Mouse (Mus musculus) embryonic facial prominence, embryonic 12.5 days (tissue): Measurements from ENCODE around the gene Riox2. TPM values are rescaled to one million over a fixed set of nuclear protein-coding genes. Genes with fewer than 3 reads are reported as not detected.
"Not testable (repeated sequence)": the region's sequence is repeated elsewhere in the genome, so short reads cannot be mapped to it uniquely, and the experiment has no call there.

Experiments used
- ATAC-seq: fragments of 200-750 bp; cut with Nextera tagmentation; 2 replicates; pipeline ENCODE4 v1.8.0; 2017; ENCODE audit not compliant: insufficient number of reproducible peaks, insufficient read depth, low FRiP score, low TSS enrichment
- H3K27ac ChIP-seq: fragments of 300-500 bp; sonication (generic); 2 replicates; pipeline ENCODE4 v1.5.1; 2016; ENCODE audit warnings: mild to moderate bottlenecking
- H3K27me3 ChIP-seq: fragments of 300-500 bp; sonication (generic); 2 replicates; pipeline ENCODE4 v1.6.1; 2016; ENCODE audit warnings: mild to moderate bottlenecking, moderate library complexity
- H3K36me3 ChIP-seq: fragments of 300-500 bp; sonication (generic); 2 replicates; pipeline ENCODE4 v1.6.1; 2016; ENCODE audit warnings: mild to moderate bottlenecking
- H3K4me1 ChIP-seq: fragments of 300-500 bp; sonication (generic); 2 replicates; pipeline ENCODE4 v1.6.1; 2016
- H3K4me2 ChIP-seq: fragments of 300-500 bp; sonication (generic); replicated peaks from 2 replicates; pipeline ENCODE4 v1.6.1; 2016; ENCODE audit warnings: mild to moderate bottlenecking, moderate library complexity
- H3K4me3 ChIP-seq: fragments of 300-500 bp; sonication (generic); 2 replicates; pipeline ENCODE4 v1.5.1; 2016; ENCODE audit warnings: mild to moderate bottlenecking
- H3K9ac ChIP-seq: fragments of 300-500 bp; sonication (generic); 2 replicates; pipeline ENCODE4 v1.6.1; 2016; ENCODE audit warnings: mild to moderate bottlenecking, moderate library complexity
- H3K9me3 ChIP-seq: fragments of 300-500 bp; sonication (generic); 2 replicates; pipeline ENCODE4 v1.6.1; 2016; ENCODE audit warnings: mild to moderate bottlenecking, moderate library complexity
- WGBS: fragments of 180-500 bp; shearing (Covaris S2); methylation state at CpG from one replicate; pipeline ENCODE4 v1.1.7; 2016; 5-methylcytosine and 5-hydroxymethylcytosine counted together
- polyA plus RNA-seq: library from polyadenylated mRNA; unstranded; fragments of >200 nt; fragmentation: Nextera tagmentation; extraction: Ambion mirVana; gene quantifications from 2 replicates; pipeline ENCODE4 v1.2.1, GENCODE M21; 2016

Riox2 gene
- polyA plus RNA-seq = 33.4 and 35.8 TPM in 2 replicates

DNA sequence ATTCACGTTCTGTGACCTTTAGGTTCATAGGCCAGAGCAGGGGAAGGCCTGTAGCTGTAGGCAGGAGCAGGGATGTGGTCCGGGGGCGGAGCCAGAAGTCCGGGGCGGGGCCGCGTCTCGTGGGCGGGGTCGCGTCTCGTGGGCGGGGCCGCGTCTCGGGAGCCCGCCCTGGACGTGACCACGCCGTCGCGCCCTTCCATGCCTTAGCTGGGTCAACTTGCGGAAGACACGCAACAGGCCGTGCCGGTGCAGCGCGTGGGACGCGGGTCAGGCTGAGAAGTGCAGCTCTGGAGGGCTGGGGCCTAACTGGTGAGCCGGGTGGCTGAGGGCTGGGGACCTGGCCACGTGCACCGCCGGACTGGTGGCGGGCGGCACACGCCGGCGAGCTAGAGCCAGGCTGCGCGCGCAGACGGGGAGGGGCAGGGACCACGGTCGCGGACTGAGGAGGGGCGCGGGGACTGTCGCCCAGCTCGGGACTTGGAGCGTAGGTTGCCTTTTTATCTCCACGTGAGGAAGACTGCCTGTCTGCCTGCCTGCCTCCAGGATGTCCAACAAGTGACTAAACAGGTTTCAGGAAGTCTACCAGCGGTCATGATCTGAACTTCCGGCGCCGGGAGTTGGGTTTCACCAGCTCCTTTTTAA is at the start of gene Riox2:
Gene Riox2 (plus strand): TSS at position 139 of the 642 bp plus-strand sequence.
- peak; percentile 93 for ATAC-seq
- no peak within 1 kb of the TSS for H3K27ac ChIP-seq
- no peaks in the 10 kb centered on the region for H3K27me3 ChIP-seq
- H3K9ac ChIP-seq = peak within 1 kb of the TSS; percentile 49
- peak within 1 kb of the TSS; percentile 52 for H3K4me2 ChIP-seq
- no peaks in the 10 kb centered on the region for H3K9me3 ChIP-seq
- peaks cover 6% of the 10 kb centered on the region; the same call in 1 of the 2 replicates for H3K4me1 ChIP-seq
- 0 out of 2 replicates have a peak, but pooled peaks cover 3% of the 10 kb centered on the region for H3K36me3 ChIP-seq
- peak within 1 kb of the TSS; percentile 55 for H3K4me3 ChIP-seq
- 2% methylated on average over 56 of the region's 56 CpGs for WGBS

DNA sequence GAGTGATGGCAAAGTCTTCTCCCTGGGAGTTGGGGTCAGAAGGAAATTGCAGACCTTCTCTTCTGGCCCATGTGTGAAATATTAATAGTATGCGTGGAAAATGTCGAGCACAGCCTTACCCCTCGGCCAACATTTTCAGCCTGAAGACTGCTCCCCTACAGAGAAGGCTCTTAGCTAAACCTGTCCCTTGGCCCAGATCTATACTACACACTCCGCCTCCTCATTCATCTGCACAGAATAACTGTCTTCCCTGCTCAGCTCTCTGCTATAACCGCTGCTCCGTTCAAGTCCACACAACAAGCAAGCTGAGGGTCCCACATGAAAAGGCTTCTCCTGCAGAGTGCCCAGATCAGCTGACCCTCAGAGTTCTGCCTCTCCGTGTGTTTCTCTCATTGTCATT is 43.6 kb upstream of the Riox2 start:
- 66% methylated on average over 7 of the region's 7 CpGs for WGBS
- 0 out of 2 replicates have a peak overlapping the region, but pooled peaks have one; percentile 17 for H3K27ac ChIP-seq
- no peak overlapping the region for H3K4me2 ChIP-seq
- H3K36me3 ChIP-seq = no peaks in the 10 kb centered on the region
- no peak for ATAC-seq
- no peak overlapping the region for H3K9ac ChIP-seq
- no peaks in the 10 kb centered on the region for H3K9me3 ChIP-seq
- no peaks in the 10 kb centered on the region for H3K27me3 ChIP-seq
- H3K4me1 ChIP-seq = no peaks in the 10 kb centered on the region
- H3K4me3 ChIP-seq = no peak overlapping the region

DNA sequence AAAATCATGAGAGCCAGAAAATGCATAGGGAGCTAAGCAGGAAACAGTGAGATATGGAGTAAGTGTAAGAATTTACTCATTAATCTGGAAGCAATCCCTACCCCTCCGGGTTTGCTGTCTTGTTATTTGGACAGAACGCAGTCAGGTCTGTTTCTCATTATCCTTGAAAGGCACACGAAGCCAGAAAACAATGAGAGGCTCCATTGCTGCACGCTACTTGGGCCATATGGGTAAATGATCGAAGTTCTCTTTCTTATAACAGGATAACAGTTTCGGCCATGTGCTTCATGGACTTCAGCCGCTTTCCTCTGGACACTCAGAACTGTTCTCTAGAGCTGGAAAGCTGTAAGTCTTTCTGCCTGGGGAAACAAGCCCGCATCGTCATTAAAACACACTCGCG is 38.4 kb upstream of the Riox2 start:
- no peaks in the 10 kb centered on the region for H3K9me3 ChIP-seq
- WGBS = 37% methylated on average over 11 of the region's 11 CpGs
- H3K4me2 ChIP-seq = peak overlapping the region; percentile 19; the same call in 1 of the 2 replicates
- H3K27ac ChIP-seq = no peak overlapping the region
- no peak overlapping the region for H3K4me3 ChIP-seq
- ATAC-seq = no peak
- H3K36me3 ChIP-seq = no peaks in the 10 kb centered on the region
- no peaks in the 10 kb centered on the region for H3K27me3 ChIP-seq
- no peak overlapping the region for H3K9ac ChIP-seq
- H3K4me1 ChIP-seq = no peaks in the 10 kb centered on the region

DNA sequence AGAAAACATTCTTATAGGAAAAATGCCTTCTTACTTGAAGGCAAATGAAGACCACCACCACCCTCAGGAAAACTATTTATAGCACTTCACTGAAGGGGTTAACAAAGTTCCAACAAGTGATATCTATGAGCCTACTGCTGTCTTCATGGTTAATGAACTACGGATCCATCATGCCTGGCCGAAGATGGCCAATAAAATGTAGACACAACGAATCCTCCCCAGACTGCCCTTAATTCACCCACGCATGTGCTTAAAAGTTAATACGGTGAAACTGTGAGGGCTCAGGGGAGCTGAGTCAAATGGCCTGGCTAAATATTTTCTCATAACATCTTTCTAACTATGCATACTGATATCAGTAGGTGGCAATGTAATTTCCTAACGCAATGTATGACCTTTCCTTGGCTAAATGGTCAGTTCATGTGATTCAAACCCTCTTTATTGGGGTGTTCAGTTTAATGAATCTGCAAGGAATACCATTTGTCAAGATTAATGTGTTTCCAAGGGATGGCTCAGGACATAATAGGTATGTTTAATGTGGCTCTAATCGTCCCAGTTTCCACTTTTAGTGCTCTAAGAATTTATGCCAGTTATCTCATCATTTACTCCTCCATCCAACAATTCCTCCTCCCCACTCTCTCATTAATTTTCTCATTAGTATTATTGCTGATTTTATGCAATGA is 26.6 kb upstream of the Riox2 start:
- H3K4me3 ChIP-seq = no peak overlapping the region
- H3K9me3 ChIP-seq = no peaks in the 10 kb centered on the region
- WGBS = 87% methylated on average over 7 of the region's 7 CpGs
- H3K27me3 ChIP-seq = no peaks in the 10 kb centered on the region
- no peaks in the 10 kb centered on the region for H3K36me3 ChIP-seq
- no peak overlapping the region for H3K27ac ChIP-seq
- no peak overlapping the region for H3K9ac ChIP-seq
- H3K4me1 ChIP-seq = no peaks in the 10 kb centered on the region
- ATAC-seq = no peak
- H3K4me2 ChIP-seq = no peak overlapping the region

DNA sequence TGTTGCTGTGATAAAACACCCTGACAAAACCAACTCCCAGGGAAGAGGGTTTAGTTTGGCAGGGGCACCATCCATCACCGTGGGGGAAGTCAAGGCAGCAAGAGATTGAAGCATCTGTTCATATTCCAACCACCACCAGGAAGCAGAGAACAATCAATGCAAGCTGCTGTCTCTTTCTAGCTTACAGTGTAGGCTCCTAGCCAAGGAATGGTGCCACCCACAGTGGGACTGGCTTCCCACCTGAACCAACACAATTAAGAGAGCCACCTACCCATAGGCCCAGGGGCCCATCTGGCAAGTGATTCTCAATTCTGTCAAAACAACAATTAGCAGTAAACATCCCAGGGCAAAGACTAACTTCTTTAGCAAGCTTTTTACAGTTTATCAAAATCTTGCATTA is 23.4 kb upstream of the Riox2 start:
- no peak overlapping the region for H3K4me3 ChIP-seq
- no peak overlapping the region for H3K9ac ChIP-seq
- H3K27ac ChIP-seq = no peak overlapping the region
- no peaks in the 10 kb centered on the region for H3K36me3 ChIP-seq
- H3K9me3 ChIP-seq = no peaks in the 10 kb centered on the region
- no peak for ATAC-seq
- no peaks in the 10 kb centered on the region for H3K27me3 ChIP-seq
- no peaks in the 10 kb centered on the region for H3K4me1 ChIP-seq
- WGBS = 81% methylated on average over 1 of the region's 1 CpGs
- no peak overlapping the region for H3K4me2 ChIP-seq

DNA sequence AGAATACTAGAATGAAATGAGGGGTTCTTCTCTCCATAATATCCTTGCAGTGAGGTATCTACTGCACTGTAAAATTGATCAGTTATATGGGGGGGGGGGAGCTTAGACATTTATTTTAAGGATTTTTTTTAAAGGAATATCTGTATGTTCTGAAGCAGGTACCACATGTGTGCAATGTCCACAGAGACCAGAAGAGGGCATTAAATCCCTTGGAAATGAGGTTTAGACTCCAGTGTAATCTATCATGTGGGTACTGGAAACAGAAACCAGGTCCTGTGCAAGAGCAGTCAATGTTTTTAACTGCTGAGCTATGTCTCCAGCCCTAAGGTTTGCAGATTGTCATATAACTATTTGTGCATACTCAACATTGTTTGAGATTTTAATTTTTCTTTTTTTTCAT is 22.5 kb upstream of the Riox2 start:
- no peak for ATAC-seq
- Histone ChIP-seq H3K4me2 (no peak overlapping the region), H3K9me3 (no peaks in the 10 kb centered on the region), H3K27me3 (no peaks in the 10 kb centered on the region), H3K9ac (no peak overlapping the region), H3K27ac (no peak overlapping the region), H3K36me3 (no peaks in the 10 kb centered on the region), H3K4me1 (no peaks in the 10 kb centered on the region), H3K4me3 (no peak overlapping the region)

DNA sequence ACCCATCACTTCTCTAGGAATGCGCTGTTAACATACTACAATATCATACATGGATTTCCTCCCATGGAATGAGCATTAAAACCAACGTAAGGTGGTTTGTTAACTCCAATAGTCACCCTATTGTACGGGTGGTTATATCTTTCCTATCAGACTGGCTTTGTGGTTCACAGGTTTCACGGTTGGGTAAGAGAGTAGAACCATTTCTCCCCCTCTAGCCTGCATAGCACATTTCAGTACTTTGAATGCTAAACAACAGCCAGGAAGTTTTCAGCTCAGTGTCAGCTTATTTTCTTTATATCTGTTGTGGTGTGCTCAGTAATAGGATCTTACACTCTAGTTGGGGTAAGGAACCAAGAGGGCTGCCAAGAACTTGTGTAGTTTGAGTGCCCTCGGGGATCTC is 19.8 kb upstream of the Riox2 start:
- Histone ChIP-seq H3K9me3 (no peaks in the 10 kb centered on the region), H3K9ac (no peak overlapping the region), H3K4me1 (no peaks in the 10 kb centered on the region), H3K36me3 (no peaks in the 10 kb centered on the region), H3K27ac (no peak overlapping the region), H3K4me3 (no peak overlapping the region), H3K4me2 (no peak overlapping the region), H3K27me3 (no peaks in the 10 kb centered on the region)
- no peak for ATAC-seq
- WGBS = 85% methylated on average over 5 of the region's 5 CpGs

DNA sequence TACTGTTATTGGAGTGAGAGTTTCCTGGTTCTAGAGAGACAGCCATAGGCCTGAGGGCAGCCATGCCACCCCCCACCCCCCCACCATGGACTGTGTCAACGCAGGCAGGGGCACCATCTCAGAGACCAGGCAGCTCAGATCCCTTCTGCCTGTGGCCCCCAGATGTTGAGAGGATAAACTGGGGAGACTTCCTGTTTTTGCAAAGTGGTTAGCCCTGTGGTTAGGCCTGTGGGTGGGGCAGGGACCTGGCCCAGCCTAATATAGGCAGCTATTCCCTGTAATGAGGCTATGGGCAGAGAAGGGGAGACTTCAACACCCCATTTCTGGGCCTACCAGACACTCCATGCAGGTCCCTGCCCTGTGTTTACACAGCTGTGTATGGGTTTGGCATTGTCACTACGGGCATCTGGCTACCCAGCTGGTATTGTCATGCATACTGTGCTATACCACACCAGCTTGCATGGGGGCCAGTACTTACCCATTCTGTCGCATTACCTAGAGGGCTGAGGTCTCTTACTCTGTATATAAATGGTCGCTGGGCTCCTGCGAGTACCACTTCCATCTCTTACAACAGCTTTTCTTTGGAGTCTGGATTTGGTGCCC is 12.2 kb upstream of the Riox2 start:
- WGBS = 73% methylated on average over 5 of the region's 5 CpGs
- ATAC-seq = 0 out of 2 replicates have a peak, but pooled peaks have one; percentile 60

DNA sequence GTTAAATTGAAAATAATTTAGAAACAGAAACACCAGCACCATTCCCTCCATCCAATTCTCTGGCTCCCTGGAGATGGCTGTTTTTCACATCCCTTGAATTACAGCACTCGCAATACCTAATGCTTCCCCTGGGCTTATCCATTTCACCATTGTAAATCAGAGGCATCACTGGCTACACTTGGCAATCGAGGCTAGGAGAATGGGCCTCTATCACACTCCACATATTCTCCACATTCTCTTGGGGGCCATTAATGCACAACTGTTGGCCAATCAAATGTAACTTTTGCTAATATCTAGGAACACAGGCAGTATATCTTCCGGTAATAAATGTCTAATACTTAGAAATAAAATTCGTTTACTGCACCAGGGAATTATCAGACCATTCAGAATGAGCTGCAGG is 8.0 kb upstream of the Riox2 start:
- Histone ChIP-seq H3K4me3 (no peak overlapping the region), H3K9ac (no peak overlapping the region), H3K27ac (no peak overlapping the region), H3K9me3 (0 out of 2 replicates have a peak, but pooled peaks cover 4% of the 10 kb centered on the region), H3K4me2 (no peak overlapping the region), H3K27me3 (no peaks in the 10 kb centered on the region), H3K4me1 (no peaks in the 10 kb centered on the region), H3K36me3 (no peaks in the 10 kb centered on the region)
- 73% methylated on average over 4 of the region's 4 CpGs for WGBS
- ATAC-seq = no peak

More for the DNA sequence above, 12.2 kb upstream of the Riox2 start:
- H3K9ac ChIP-seq, H3K4me3 ChIP-seq, H3K27me3 ChIP-seq, H3K4me1 ChIP-seq, H3K9me3 ChIP-seq, H3K36me3 ChIP-seq, H3K4me2 ChIP-seq, H3K27ac ChIP-seq: not testable (repeated sequence)

DNA sequence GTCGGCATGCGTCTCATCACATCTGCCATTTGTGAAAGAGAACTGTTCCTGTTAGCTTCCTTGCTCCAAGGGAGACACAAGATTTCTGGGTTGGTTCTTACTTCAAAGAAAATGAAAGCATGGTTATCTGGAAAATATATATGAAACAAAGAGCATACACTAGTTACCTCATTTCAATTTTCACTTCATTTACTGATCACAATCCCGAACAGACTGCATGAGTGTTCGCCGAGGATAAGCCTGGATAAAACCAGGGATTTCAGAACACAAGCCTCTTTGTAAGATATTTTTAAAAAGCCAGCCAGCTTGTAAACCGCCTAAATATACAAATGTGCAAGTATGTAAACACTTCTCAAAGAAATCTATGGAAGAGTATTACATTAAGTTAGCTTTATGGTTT is 7.6 kb upstream of the Riox2 start:
- no peak overlapping the region for H3K9ac ChIP-seq
- no peak for ATAC-seq
- no peak overlapping the region for H3K4me2 ChIP-seq
- H3K4me3 ChIP-seq = no peak overlapping the region
- no peaks in the 10 kb centered on the region for H3K36me3 ChIP-seq
- H3K27me3 ChIP-seq = no peaks in the 10 kb centered on the region
- 89% methylated on average over 6 of the region's 6 CpGs for WGBS
- H3K27ac ChIP-seq = no peak overlapping the region
- no peaks in the 10 kb centered on the region for H3K4me1 ChIP-seq
- H3K9me3 ChIP-seq = 0 out of 2 replicates have a peak, but pooled peaks cover 4% of the 10 kb centered on the region

DNA sequence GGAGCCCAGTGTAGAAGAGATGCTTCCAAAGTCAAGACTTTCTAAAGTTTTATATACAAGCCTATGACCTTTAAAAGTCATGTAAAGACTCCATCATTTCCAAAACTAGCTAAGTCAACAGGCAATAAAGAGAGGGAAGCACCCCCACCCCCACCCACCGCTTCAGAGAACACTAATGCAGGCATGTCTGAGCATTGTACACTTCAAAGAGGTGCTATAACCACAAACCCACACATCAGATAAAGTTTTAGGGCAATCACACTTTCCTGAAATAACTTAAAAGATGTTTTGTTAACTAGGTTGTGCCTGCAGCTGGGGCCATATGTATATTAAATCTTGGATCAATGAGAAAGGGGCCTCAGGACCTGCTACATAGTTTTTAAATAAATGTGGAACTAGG is 1.7 kb upstream of the Riox2 start:
- no peak overlapping the region for H3K4me2 ChIP-seq
- H3K4me1 ChIP-seq = peaks cover 6% of the 10 kb centered on the region; the same call in 1 of the 2 replicates
- no peak for ATAC-seq
- no peak overlapping the region for H3K4me3 ChIP-seq
- H3K27me3 ChIP-seq = no peaks in the 10 kb centered on the region
- no peaks in the 10 kb centered on the region for H3K36me3 ChIP-seq
- no peak overlapping the region for H3K9ac ChIP-seq
- WGBS = 81% methylated on average over 1 of the region's 1 CpGs
- 0 out of 2 replicates have a peak, but pooled peaks cover under 1% of the 10 kb centered on the region for H3K9me3 ChIP-seq
- no peak overlapping the region for H3K27ac ChIP-seq

DNA sequence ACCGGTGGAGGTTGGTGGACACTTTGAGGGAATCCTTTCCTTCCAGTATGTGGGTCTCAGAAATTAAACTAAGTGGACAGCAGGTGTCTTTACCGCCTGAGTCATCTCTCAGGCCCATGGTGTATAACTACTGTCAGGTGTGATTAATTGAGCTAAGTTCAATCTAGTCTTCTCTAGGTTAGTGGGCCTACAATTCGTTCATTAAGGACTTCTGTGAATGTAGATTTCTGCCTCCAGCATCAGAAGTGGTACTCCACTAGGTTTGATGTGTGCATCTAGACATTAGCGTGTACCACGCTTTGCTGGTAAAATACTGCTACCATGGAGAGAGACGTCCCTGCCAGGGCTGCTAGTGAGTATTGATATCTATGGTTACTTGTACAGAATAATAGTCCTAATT is 971 bp downstream of the Riox2 start:
- Histone ChIP-seq H3K36me3 (0 out of 2 replicates have a peak, but pooled peaks cover 3% of the 10 kb centered on the region), H3K4me1 (peaks cover 6% of the 10 kb centered on the region; the same call in 1 of the 2 replicates), H3K27ac (no peak overlapping the region), H3K4me2 (peak overlapping the region; percentile 52), H3K27me3 (no peaks in the 10 kb centered on the region), H3K9ac (0 out of 2 replicates have a peak overlapping the region, but pooled peaks have one; percentile 49), H3K4me3 (peak overlapping the region; percentile 55), H3K9me3 (no peaks in the 10 kb centered on the region)
- ATAC-seq = no peak
- 54% methylated on average over 6 of the region's 6 CpGs for WGBS
